Mouse (Mus musculus): ENCODE measurements around the gene Btbd2. TPM values are rescaled to one million over a fixed set of nuclear protein-coding genes. Genes with fewer than 3 reads are reported as not detected.
A peak's percentile ranks its signal among the peaks of the same experiment; 100 is the strongest.

The Btbd2 gene
- total and polyA plus RNA-seq, 3 experiments = 43.1 to 81.8 TPM; not detected in 1

- Histone ChIP-seq H3K27me3 (ENCODE audit: control insufficient read depth in 1 of 2, insufficient read depth in 2 of 2, low read length in 2 of 2) (no peaks in the 10 kb centered on the region), H3K79me2 (ENCODE audit: control insufficient read depth, insufficient read depth, low read length, poor library complexity) (peaks cover 40% of the 10 kb centered on the region), H3K36me3 (ENCODE audit: control insufficient read depth in 1 of 2, insufficient read depth in 2 of 2, low read length in 2 of 2) (0 out of 4 replicates have a peak, but pooled peaks cover 0 to 2% of the 10 kb centered on the region in 2 experiments), H3K27ac (ENCODE audit: control insufficient read depth, low read depth, low read length) (peak overlapping the region; percentile 84), H3K4me1 (ENCODE audit: control insufficient read depth in 1 of 2, insufficient read depth in 2 of 2, low read length in 2 of 2) (peaks cover 0 to 18% of the 10 kb centered on the region in 2 experiments; a peak in 2 of 4 replicates), H3K4me3 (ENCODE audit: control insufficient read depth in 1 of 2, insufficient read depth in 1 of 2, low read depth in 2 of 2, low read length in 2 of 2) (peak overlapping the region; percentile 70 to 83), H3K9me3 (replicated peaks; ENCODE audit: insufficient read depth, low read length) (no peaks in the 10 kb centered on the region), H3K9ac (ENCODE audit: control insufficient read depth, low read depth, low read length, poor library complexity, severe bottlenecking) (peak overlapping the region; percentile 68)
- peak; percentile 100 for DNase-seq (ENCODE audit: low read depth, low spot score)
- TF ChIP-seq MYC (IDR thresholded peaks at IDR 0.05; ENCODE audit: low read depth, low read length) (no peak; the same call in 1 of the 2 replicates), TCF12 (IDR thresholded peaks at IDR 0.05; ENCODE audit: low read depth, low read length) (peak; percentile 42; the same call in 1 of the 2 replicates), UBTF (IDR thresholded peaks at IDR 0.05; ENCODE audit: borderline replicate concordance, insufficient read depth, low read depth, low read length) (no peak), BHLHE40 (IDR thresholded peaks at IDR 0.05; ENCODE audit: borderline replicate concordance, low read depth, low read length) (no peak; the same call in 1 of the 2 replicates), NELFE (IDR thresholded peaks at IDR 0.05; ENCODE audit: low read depth, low read length) (peak; percentile 60), ELF1 (IDR thresholded peaks at IDR 0.05; ENCODE audit: low read depth, low read length) (peak; percentile 88), POLR2AphosphoS2 (IDR thresholded peaks at IDR 0.05; ENCODE audit: low read length) (no peak; the same call in 1 of the 2 replicates), MEF2A (IDR thresholded peaks at IDR 0.05; ENCODE audit: extremely low read depth, insufficient replicate concordance, low read depth, low read length, poor library complexity, severe bottlenecking) (no peak), HCFC1 (IDR thresholded peaks at IDR 0.05; ENCODE audit: low read depth, low read length) (peak; percentile 89), RAD21 (IDR thresholded peaks at IDR 0.05; ENCODE audit: low read depth, low read length) (no peak), MXI1 (IDR thresholded peaks at IDR 0.05; ENCODE audit: low read depth, low read length) (peak; percentile 75), GATA1 (IDR thresholded peaks at IDR 0.05; ENCODE audit: low read depth, low read length) (0 out of 2 replicates have a peak, but pooled peaks have one; percentile 3), USF2 (IDR thresholded peaks at IDR 0.05; ENCODE audit: borderline replicate concordance in 1 of 2, insufficient read depth in 1 of 2, low read depth in 1 of 2, low read length in 2 of 2) (no peak), POLR2AphosphoS5 (IDR thresholded peaks at IDR 0.05; ENCODE audit: borderline replicate concordance, low read depth, low read length) (no peak), NRF1 (IDR thresholded peaks at IDR 0.05; ENCODE audit: insufficient read depth, low read depth, low read length, poor library complexity, severe bottlenecking) (no peak), KAT2A (conservative IDR thresholded peaks at IDR 0.05; ENCODE audit: low read depth, low read length) (peak; percentile 78), TBP (IDR thresholded peaks at IDR 0.05; ENCODE audit: low read depth, low read length) (peak; percentile 82), CHD1 (IDR thresholded peaks at IDR 0.05; ENCODE audit: low read depth, low read length) (no peak), ETS1 (IDR thresholded peaks at IDR 0.05; ENCODE audit: low read depth, low read length) (peak; percentile 92), RCOR1 (IDR thresholded peaks at IDR 0.05; ENCODE audit: low read depth, low read length) (no peak), CTCF (IDR thresholded peaks at IDR 0.05 in 2 of 3, conservative IDR thresholded peaks at IDR 0.05 in 1 of 3; ENCODE audit: control insufficient read depth in 1 of 3, insufficient read depth in 1 of 3, low read depth in 2 of 3, low read length in 3 of 3, poor library complexity in 1 of 3, severe bottlenecking in 1 of 3) (no peak), ZMIZ1 (IDR thresholded peaks at IDR 0.05; ENCODE audit: low read depth, low read length) (no peak), CHD2 (IDR thresholded peaks at IDR 0.05; ENCODE audit: low read length) (no peak), ZC3H11A (IDR thresholded peaks at IDR 0.05; ENCODE audit: low read depth, low read length) (no peak), GABPA (IDR thresholded peaks at IDR 0.05; ENCODE audit: low read depth, low read length) (peak; percentile 81; the same call in 1 of the 2 replicates), ZNF384 (IDR thresholded peaks at IDR 0.05; ENCODE audit: low read depth, low read length) (no peak), E2F4 (IDR thresholded peaks at IDR 0.05; ENCODE audit: borderline replicate concordance, low read depth, low read length) (peak; percentile 58; the same call in 1 of the 2 replicates), MAFK (IDR thresholded peaks at IDR 0.05; ENCODE audit: borderline replicate concordance, low read depth, low read length) (no peak), MAZ (IDR thresholded peaks at IDR 0.05; ENCODE audit: low read depth, low read length) (peak; percentile 59; the same call in 1 of the 2 replicates), USF1 (IDR thresholded peaks at IDR 0.05; ENCODE audit: low read depth, low read length) (peak; percentile 46), MAX (IDR thresholded peaks at IDR 0.05; ENCODE audit: low read length) (peak; percentile 52), ZKSCAN1 (IDR thresholded peaks at IDR 0.05; ENCODE audit: low read depth, low read length) (no peak), JUND (IDR thresholded peaks at IDR 0.05; ENCODE audit: low read depth, low read length) (no peak), EP300 (IDR thresholded peaks at IDR 0.05; ENCODE audit: low read depth in 1 of 2, low read length in 2 of 2) (no peak), MYB (IDR thresholded peaks at IDR 0.05; ENCODE audit: low read depth, low read length) (peak; percentile 44; the same call in 1 of the 2 replicates)
Observed at GRCm38 (mm10) chr10:80621940-80622660, 34.8 kb downstream of the Btbd2 start.
